Mouse (Mus musculus): ENCODE data around the gene Elavl2. TPM values are rescaled to one million over a fixed set of nuclear protein-coding genes. Genes with fewer than 3 reads are reported as not detected.

Gene Elavl2
- 102 and 110 TPM in 2 replicates for polyA plus RNA-seq (2016; fragmentation: Nextera tagmentation; extraction: Ambion mirVana)

- Histone ChIP-seq H3K4me1 (peaks cover 7% of the 10 kb centered on the region; the same call in 1 of the 2 replicates), H3K27ac (peak within 1 kb of the TSS; percentile 90), H3K27me3 (peaks cover 3% of the 10 kb centered on the region; the same call in 1 of the 2 replicates), H3K4me2 (replicated peaks) (peak within 1 kb of the TSS; percentile 87), H3K4me3 (peak within 1 kb of the TSS; percentile 46), H3K9me3 (replicated peaks) (no peaks in the 10 kb centered on the region), H3K36me3 (no peaks in the 10 kb centered on the region), H3K9ac (peak within 1 kb of the TSS; percentile 65)
- WGBS, result 1% methylated on average over 28 of the region's 28 CpGs
- ATAC-seq (ENCODE audit: low FRiP score), result peak; percentile 65
Measured at GRCm38 (mm10) chr4:91400423-91400822, at the start of gene Elavl2. Gene Elavl2 (minus strand): TSS chr4:91400785.

- Histone ChIP-seq H3K9ac (no peak overlapping the region), H3K4me3 (no peak overlapping the region), H3K9me3 (replicated peaks) (no peaks in the 10 kb centered on the region), H3K27me3 (no peaks in the 10 kb centered on the region), H3K27ac (no peak overlapping the region), H3K4me2 (replicated peaks) (no peak overlapping the region), H3K4me1 (no peaks in the 10 kb centered on the region), H3K36me3 (no peaks in the 10 kb centered on the region)
- 35% methylated on average over 2 of the region's 2 CpGs for WGBS
- ATAC-seq (ENCODE audit: low FRiP score), result no peak
Measured at GRCm38 (mm10) chr4:91447887-91448286, 47.3 kb upstream of the Elavl2 start.

GRCm38 (mm10) chr4:91415582-91415981, 15.0 kb upstream of the Elavl2 start:
- Histone ChIP-seq H3K27ac (no peak overlapping the region), H3K4me2 (replicated peaks) (no peak overlapping the region), H3K9ac (no peak overlapping the region), H3K4me1 (no peaks in the 10 kb centered on the region), H3K27me3 (no peaks in the 10 kb centered on the region), H3K4me3 (no peak overlapping the region), H3K9me3 (replicated peaks) (no peaks in the 10 kb centered on the region), H3K36me3 (no peaks in the 10 kb centered on the region)
- ATAC-seq (ENCODE audit: low FRiP score), result no peak
- whole genome bisulfite sequencing, result 89% methylated on average over 1 of the region's 1 CpGs

- ATAC-seq (ENCODE audit: low FRiP score), result no peak
- H3K4me1 ChIP-seq, result peaks cover 3% of the 10 kb centered on the region; the same call in 1 of the 2 replicates
- no peak overlapping the region for H3K4me3 ChIP-seq
- no peaks in the 10 kb centered on the region for H3K9me3 ChIP-seq (replicated peaks)
- WGBS, result 71% methylated on average over 3 of the region's 3 CpGs
- H3K27me3 ChIP-seq, result peaks cover 3% of the 10 kb centered on the region; the same call in 1 of the 2 replicates
- no peak overlapping the region for H3K27ac ChIP-seq
- no peak overlapping the region for H3K4me2 ChIP-seq (replicated peaks)
- H3K36me3 ChIP-seq, result no peaks in the 10 kb centered on the region
- no peak overlapping the region for H3K9ac ChIP-seq
Measured at GRCm38 (mm10) chr4:91405047-91405446, 4.5 kb upstream of the Elavl2 start.

- no peaks in the 10 kb centered on the region for H3K9me3 ChIP-seq (replicated peaks)
- H3K36me3 ChIP-seq, result no peaks in the 10 kb centered on the region
- peak overlapping the region; percentile 46 for H3K4me3 ChIP-seq
- peak overlapping the region; percentile 87 for H3K4me2 ChIP-seq (replicated peaks)
- peaks cover 3% of the 10 kb centered on the region; the same call in 1 of the 2 replicates for H3K27me3 ChIP-seq
- peak overlapping the region; percentile 90 for H3K27ac ChIP-seq
- peak; percentile 95 for ATAC-seq (ENCODE audit: low FRiP score)
- peak overlapping the region; percentile 65 for H3K9ac ChIP-seq
- 0% methylated on average over 17 of the region's 17 CpGs for WGBS
- H3K4me1 ChIP-seq, result peaks cover 7% of the 10 kb centered on the region; the same call in 1 of the 2 replicates
Measured at GRCm38 (mm10) chr4:91399510-91400196, 932 bp downstream of the Elavl2 start.

GRCm38 (mm10) chr4:91391987-91392598, 8.5 kb downstream of the Elavl2 start:
- WGBS, result 66% methylated on average over 5 of the region's 5 CpGs
- no peak for ATAC-seq (ENCODE audit: low FRiP score)

GRCm38 (mm10) chr4:91387701-91388100, 12.9 kb downstream of the Elavl2 start:
- H3K9me3 ChIP-seq (replicated peaks), result no peaks in the 10 kb centered on the region
- WGBS, result 90% methylated on average over 3 of the region's 3 CpGs
- H3K4me2 ChIP-seq (replicated peaks), result no peak overlapping the region
- H3K4me1 ChIP-seq, result no peaks in the 10 kb centered on the region
- no peak overlapping the region for H3K27ac ChIP-seq
- H3K36me3 ChIP-seq, result no peaks in the 10 kb centered on the region
- H3K9ac ChIP-seq, result no peak overlapping the region
- no peak for ATAC-seq (ENCODE audit: low FRiP score)
- no peaks in the 10 kb centered on the region for H3K27me3 ChIP-seq
- no peak overlapping the region for H3K4me3 ChIP-seq

More at GRCm38 (mm10) chr4:91391987-91392598, 8.5 kb downstream of the Elavl2 start:
- Histone ChIP-seq H3K9me3 (replicated peaks) (no peaks in the 10 kb centered on the region), H3K4me3 (no peak overlapping the region), H3K4me1 (no peaks in the 10 kb centered on the region), H3K27me3 (no peaks in the 10 kb centered on the region), H3K27ac (no peak overlapping the region), H3K4me2 (replicated peaks) (no peak overlapping the region), H3K36me3 (no peaks in the 10 kb centered on the region), H3K9ac (no peak overlapping the region)

GRCm38 (mm10) chr4:91381201-91381627, 19.4 kb downstream of the Elavl2 start:
- H3K4me2 ChIP-seq (replicated peaks), result peak overlapping the region; percentile 63
- H3K27ac ChIP-seq, result peak overlapping the region; percentile 85
- H3K9ac ChIP-seq, result peak overlapping the region; percentile 58
- peaks cover 15% of the 10 kb centered on the region for H3K4me1 ChIP-seq
- no peaks in the 10 kb centered on the region for H3K36me3 ChIP-seq
- H3K27me3 ChIP-seq, result no peaks in the 10 kb centered on the region
- H3K9me3 ChIP-seq (replicated peaks), result no peaks in the 10 kb centered on the region
- ATAC-seq (ENCODE audit: low FRiP score), result peak; percentile 46
- peak overlapping the region; percentile 34 for H3K4me3 ChIP-seq
- WGBS, result 0% methylated on average over 13 of the region's 13 CpGs

- 2% methylated on average over 24 of the region's 24 CpGs for WGBS
Measured at GRCm38 (mm10) chr4:91380341-91381117, 20.1 kb downstream of the Elavl2 start.

GRCm38 (mm10) chr4:91379559-91379958, 21.0 kb downstream of the Elavl2 start:
- Histone ChIP-seq H3K4me3 (no peak overlapping the region), H3K9ac (no peak overlapping the region), H3K4me1 (peaks cover 15% of the 10 kb centered on the region), H3K36me3 (no peaks in the 10 kb centered on the region), H3K9me3 (replicated peaks) (no peaks in the 10 kb centered on the region), H3K27me3 (no peaks in the 10 kb centered on the region), H3K4me2 (replicated peaks) (peak overlapping the region; percentile 63), H3K27ac (no peak overlapping the region)
- 3% methylated on average over 9 of the region's 9 CpGs for WGBS
- no peak for ATAC-seq (ENCODE audit: low FRiP score)

More at GRCm38 (mm10) chr4:91380341-91381117, 20.1 kb downstream of the Elavl2 start:
- H3K36me3 ChIP-seq, result no peaks in the 10 kb centered on the region
- ATAC-seq (ENCODE audit: low FRiP score), result no peak
- peak overlapping the region; percentile 58 for H3K9ac ChIP-seq
- H3K4me3 ChIP-seq, result peak overlapping the region; percentile 34
- H3K4me1 ChIP-seq, result peaks cover 15% of the 10 kb centered on the region
- peak overlapping the region; percentile 63 for H3K4me2 ChIP-seq (replicated peaks)
- no peaks in the 10 kb centered on the region for H3K9me3 ChIP-seq (replicated peaks)
- no peaks in the 10 kb centered on the region for H3K27me3 ChIP-seq
- H3K27ac ChIP-seq, result peak overlapping the region; percentile 85

- Histone ChIP-seq H3K4me1 (peaks cover 18% of the 10 kb centered on the region), H3K4me3 (peak overlapping the region; percentile 72), H3K4me2 (replicated peaks) (peak overlapping the region; percentile 83), H3K36me3 (no peaks in the 10 kb centered on the region), H3K9ac (peak overlapping the region; percentile 85), H3K27ac (peak overlapping the region; percentile 91), H3K27me3 (peaks cover 8% of the 10 kb centered on the region; the same call in 1 of the 2 replicates), H3K9me3 (replicated peaks) (no peaks in the 10 kb centered on the region)
- 0% methylated on average over 28 of the region's 28 CpGs for WGBS
- ATAC-seq (ENCODE audit: low FRiP score), result peak; percentile 92
Measured at GRCm38 (mm10) chr4:91376317-91376910, 24.2 kb downstream of the Elavl2 start.

GRCm38 (mm10) chr4:91375372-91375687, 25.3 kb downstream of the Elavl2 start:
- Histone ChIP-seq H3K9me3 (replicated peaks) (no peaks in the 10 kb centered on the region), H3K4me3 (peak overlapping the region; percentile 72), H3K27me3 (peaks cover 13% of the 10 kb centered on the region), H3K4me2 (replicated peaks) (peak overlapping the region; percentile 83), H3K36me3 (no peaks in the 10 kb centered on the region), H3K4me1 (peaks cover 17% of the 10 kb centered on the region), H3K27ac (peak overlapping the region; percentile 91), H3K9ac (peak overlapping the region; percentile 85)
- 0% methylated on average over 7 of the region's 7 CpGs for WGBS
- ATAC-seq (ENCODE audit: low FRiP score), result no peak
